Mouse (Mus musculus): ENCODE results near the gene Crygn.

Crygn gene

DNA sequence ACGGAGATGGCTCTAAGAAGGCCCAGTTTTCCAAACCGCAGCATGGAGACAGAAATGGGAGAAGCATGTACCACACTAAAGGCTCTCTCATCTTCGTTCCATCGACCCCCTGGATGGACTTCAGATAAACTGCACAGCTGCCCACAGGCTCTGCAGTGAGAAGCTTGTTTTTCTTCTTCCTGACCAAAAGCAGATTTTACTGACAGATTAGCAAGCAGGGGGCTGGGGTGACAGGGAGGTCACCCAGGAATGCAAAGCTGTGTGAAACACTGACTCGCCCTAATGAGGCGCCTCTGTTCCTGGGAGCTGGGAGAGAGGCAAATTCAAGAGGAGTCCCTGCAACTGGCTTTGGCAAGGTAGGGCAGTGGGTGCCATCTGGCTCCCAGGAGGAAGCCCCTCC is 10.3 kb downstream of the Crygn start:
- DNase-seq (ENCODE audit: low spot score in 2 of 2): no peak

DNA sequence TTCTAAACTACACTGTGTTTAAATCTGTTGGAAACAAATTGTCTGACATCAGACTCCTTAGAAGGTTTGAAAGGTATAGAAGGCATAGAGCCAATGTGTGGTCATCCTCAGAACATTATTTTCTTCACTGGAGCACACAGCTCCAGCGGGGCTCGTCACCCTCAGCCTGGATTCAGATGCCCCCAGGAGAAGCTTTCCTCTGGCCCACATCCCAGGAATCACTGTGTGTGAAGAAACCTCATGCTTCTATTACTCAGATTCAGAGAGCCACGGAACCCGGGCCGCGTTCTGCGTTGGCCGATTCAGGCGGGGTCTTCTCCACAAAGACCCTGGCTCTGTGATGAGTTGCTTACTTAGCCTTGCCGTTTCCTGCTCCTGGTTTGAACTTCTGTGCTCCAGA is 13.9 kb downstream of the Crygn start:
- no peak for DNase-seq (ENCODE audit: low spot score in 2 of 2)

DNA sequence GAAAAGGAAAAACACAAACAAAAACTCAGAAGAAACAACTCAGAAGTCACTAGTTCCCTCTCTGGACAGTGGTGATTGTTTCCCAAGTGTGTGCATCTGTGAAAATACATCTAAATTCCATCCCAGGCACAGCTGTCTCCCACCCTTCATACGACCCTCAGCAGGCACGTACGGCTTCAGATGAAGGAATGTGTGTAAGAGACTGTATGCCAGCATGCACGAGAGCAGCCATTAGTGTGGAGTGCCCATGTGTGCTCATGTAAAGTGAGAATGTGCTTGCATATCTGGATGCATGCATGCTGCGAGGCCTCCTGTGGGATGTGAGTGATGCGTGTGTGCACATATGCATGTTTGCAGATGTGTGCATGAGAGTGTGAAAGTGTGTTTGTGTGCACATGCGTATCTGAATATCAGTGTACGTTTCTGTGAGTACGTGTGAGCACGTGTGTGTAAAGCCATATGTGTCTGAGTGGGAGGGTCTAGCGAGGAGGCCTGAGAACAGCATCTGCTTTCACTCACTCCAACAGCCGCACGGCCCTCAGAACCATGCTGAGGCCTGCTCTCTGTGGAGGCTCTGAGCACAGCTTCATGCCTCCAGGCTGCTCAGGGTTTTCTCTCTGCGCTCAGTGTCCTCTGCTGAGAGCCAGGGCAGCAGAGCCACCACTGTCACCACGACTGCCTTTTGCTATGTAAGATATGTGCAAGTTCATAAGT is 16.5 kb downstream of the Crygn start:
- no peak for DNase-seq (ENCODE audit: low spot score in 2 of 2)

DNA sequence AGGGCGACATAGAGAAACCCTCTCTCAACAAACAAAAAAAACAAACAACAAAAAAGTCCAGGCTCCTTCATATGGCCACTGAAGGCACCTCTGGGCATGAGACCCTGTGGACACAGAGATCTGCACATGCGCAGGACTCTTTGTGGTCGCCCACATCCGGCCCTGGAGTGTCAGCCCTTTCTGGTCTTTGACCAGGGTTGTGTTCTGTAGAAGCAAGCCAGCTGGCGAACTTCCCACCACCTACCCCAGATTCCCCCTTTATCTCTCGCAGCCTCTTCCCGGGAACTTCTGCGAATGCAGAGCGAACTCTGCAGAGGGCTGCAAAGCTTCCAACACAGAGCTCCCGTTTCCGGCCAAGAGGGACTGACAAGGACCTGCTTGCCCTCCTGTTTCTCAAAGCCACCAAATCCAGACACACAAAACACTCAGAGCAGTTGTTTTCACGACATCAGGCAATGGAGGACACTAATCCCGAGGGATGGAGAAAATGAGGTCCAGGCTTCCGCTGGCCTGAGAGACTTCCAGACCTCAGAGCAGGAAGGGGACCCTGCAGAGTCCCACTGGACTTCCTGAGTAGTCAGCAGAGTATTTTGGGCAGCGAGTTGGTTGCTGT is 18.6 kb downstream of the Crygn start:
- DNase-seq (ENCODE audit: low spot score in 2 of 2): peak; percentile 80 to 88

DNA sequence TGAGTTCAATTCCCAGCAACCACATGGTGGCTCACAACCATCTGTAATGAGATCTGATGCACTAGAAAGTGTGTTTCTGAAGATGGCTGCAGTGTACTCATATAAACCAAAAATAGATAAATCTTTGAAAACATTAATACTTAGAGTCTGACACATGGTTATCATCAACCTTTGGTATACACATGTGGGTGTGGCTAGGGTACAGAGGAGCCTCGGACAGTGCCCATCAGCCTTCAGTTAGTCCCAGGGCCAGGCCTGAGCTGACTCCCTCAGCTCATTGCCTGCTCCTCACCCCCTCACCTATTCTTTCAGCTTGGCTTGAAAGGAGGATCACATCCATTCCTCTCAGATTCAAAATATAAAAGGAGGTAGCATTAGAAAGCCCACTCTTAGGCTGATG is 19.3 kb downstream of the Crygn start:
- DNase-seq (ENCODE audit: low spot score in 2 of 2): no peak

DNA sequence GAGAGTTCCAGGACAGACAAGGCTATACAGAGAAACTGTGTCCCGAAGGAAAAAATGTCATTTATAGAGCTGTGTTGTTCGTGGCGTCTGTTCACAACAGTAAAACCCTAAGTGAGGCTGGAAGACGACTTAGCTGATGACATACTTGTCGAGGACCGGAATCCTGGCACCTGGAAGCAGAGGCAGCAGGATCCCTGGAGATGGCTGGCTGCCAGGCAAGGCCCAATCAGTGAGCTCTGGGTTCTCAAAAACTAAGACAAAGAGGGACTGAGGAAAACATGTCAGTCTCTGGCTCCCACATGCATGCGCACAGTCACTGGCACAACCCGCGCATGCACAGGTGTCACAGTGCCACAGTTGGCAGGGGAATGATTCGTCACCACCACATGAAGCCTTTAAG is 20.2 kb downstream of the Crygn start:
- DNase-seq (ENCODE audit: low spot score in 2 of 2): no peak

DNA sequence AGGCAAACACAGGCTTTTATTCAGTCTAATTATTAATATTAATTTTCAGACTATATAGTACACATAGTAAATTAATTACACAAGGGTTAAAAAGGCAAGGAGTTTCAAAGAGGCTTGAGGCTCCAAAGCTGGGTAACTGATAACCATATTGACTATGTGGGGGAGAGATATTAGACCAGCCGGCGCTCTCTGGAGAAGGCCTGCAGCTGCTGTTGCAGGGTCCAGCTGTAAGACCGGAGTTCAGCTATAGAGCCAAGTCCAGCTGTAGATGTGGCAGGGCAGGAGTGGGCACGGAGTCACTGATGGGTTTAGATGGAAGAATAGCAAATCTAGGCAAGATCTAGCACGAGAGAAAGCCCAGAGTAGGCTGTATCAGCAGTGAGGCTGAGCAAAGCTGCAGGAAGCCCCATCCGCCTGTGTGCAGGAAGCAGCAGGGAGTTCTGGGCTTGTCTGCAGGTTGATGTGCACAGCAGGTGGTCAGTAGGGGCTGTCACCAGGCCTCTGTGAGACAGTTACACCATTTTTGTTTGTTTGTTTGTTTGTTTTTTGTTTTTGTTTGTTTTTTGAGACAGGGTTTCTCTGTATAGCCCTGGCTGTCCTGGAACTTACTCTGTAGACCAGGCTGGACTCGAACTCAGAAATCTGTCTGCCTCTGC is 23.9 kb downstream of the Crygn start:
- DNase-seq (ENCODE audit: low spot score in 2 of 2): no peak

DNA sequence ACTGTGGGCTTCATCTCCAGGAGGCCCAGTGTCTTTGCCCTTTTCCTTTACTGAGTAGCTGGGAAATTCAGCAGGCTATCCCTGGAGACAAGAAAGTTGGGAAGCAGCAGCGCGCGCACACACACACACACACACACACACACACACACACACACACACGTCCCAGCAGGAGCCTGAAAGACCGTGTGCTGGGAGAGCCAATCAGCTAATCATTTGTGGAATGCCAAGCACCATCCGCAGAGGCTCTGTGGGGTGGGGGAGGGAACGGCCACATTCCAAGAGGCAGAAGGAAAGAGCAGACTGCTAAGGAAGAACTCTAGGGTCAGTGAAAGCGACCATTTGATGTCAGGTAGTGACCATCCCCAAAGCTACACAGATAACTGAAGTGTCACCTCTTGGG is 24.7 kb downstream of the Crygn start:
- DNase-seq (ENCODE audit: low spot score in 2 of 2): no peak

DNA sequence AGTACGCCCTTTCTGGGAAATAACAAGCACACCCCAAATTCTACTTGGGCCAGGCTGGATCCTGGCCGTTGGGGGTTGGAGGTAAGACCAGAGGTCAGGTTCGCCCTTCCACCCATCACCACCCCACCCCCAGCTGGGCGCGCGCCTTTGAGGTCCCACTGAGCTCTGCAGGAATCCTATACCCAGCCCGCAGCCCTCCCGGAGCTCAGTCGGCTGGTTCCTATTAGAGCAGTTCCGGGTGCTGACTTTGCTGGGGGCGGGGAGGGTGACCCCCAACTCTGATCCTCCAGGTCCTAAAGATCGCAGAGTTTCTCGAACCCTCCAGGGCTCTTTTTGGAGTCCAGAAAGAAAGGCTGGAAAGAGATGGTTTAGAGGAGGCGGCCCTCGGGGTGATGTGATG is 26.8 kb downstream of the Crygn start:
- DNase-seq (ENCODE audit: low spot score in 2 of 2): no peak

DNA sequence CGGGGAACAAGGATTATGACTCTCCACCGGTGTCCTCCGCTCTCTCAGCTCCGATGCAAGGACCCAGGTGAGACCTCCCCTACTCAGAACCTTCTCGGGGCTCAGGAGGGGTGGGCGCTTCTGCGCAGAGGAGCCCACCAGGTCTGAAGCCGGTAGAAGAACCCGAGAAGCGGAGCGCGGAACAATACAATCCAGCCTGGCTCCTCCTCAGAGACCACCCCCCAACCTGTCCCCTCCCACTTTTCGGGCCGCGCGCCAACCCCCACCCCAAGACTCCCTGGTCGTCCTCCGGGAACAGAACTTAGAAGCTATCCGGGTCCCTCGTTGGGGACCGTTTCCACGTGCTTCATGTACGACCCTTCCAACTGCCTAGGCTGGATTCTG is 27.3 kb downstream of the Crygn start, which contains the start of gene Wdr86:
TSS of gene Wdr86 (minus strand) at position 240 of the 384 bp plus-strand sequence.
- DNase-seq (ENCODE audit: low spot score in 2 of 2): no peak

DNA sequence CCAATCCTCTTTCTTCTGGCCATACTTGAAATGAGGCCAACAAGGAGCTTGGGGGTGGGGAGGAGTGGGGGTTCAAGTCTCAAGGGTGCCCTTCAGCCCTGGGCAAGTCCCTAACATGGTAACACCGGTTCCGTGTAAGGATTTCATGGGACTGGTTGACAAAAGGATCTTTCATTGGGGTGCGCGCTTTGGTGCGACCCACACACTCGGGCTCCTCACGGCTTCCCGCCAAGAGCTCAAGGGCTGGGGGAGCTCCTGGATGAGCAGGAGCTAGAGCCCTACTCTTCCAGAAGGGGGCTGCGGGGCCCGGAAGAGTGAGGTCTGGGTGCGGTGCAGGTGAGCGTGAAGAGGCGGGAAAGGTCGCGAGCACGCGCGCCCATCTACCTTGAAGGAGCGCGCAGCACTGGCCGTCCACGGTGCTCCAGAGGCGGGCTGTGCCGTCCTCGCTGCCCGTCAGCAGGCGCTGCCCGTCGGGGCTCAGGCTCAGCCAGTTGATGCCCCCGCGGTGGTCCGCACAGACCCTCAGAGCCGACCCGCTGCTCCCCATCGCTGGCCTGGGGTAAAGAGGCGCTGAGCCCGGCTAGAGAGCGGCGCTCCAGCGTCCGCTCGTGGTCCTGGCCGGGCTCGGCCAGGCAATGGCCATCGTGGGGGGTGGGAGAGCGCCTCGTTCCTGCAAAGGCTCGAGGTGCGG is 27.9 kb downstream of the Crygn start:
- DNase-seq (ENCODE audit: low spot score in 2 of 2): no peak

DNA sequence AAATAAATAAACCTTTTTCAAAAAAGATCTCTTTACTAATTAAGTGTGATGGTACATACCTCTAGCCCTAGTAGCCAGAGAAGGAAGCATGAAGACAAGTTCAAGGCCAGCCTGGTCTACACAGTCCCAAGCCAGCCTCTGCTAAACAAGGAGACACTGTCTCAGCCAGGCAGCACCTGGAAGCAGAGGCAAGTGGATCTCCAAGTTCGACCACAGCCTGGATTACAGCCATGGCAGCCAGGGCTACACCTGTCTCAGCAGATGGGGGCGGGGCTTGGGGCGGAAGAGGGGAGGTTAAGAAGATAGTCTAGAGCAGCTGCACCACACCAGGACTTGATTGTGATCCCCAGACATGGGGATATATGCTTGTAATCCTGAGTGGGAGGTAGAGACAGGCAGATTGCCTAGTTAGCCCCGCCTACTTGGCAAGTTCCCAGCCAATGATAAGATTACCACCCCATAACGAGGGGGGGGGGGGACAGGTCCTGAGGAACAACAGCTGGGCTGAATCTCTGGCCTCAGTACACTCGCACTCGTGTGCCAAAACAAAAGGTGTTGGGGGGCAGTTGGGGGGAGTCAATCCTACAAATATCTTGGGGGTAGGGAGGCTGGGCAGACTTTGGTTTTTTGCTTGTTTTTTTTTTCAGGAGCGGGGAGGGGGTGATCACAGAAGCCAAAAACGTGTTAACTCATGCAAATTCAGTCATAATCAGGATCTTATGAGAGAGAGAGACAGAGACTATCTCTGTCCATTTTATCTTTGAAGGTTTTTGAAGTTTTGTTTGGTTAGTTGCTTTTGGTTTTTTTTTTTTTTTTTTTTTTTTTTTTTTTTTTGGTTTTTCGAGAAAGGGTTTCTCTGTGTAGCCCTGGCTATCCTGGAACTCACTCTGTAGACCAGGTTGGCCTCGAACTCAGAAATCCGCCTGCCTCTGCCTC is 30.6 kb downstream of the Crygn start:
- DNase-seq (ENCODE audit: low spot score in 2 of 2): no peak

DNA sequence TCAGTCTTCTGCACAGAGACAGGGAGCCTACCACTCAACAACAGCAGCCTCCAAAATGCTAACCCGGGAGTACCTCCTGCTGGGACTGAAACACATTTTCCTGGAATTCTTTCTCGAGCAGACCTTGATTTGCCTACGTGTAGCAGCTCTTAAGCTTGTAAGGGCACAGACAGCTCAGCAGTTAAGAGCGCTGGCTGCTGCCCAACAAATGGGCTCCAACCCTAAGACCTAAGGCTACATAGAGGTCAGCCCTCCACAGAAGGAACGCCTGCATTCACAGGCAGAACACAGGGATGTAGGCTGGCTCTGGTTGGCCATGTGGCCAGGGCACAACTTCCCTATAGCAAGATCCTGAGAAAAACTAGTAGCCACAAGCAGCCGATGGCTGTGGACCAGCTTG is 31.9 kb downstream of the Crygn start:
- no peak for DNase-seq (ENCODE audit: low spot score in 2 of 2)

DNA sequence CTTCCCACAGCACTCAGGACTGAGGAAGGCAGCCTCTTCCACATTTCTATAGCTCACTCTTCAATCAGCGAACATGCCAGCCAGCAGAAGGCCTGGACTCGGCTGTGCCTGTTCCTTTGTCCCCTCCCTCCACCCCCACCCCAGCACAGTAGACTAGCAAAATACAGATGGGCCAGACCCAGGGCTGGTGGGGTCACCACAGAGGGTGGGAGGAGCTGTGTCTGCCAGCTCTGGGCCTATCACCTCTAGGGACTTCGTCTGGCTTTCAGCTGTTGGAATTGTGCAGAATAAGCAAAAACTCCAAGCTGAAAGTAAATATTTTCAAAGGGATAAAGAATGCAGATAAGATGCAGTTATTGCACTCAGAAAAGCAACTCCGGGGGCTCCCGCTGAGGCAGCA is 33.0 kb downstream of the Crygn start:
- no peak for DNase-seq (ENCODE audit: low spot score in 2 of 2)

DNA sequence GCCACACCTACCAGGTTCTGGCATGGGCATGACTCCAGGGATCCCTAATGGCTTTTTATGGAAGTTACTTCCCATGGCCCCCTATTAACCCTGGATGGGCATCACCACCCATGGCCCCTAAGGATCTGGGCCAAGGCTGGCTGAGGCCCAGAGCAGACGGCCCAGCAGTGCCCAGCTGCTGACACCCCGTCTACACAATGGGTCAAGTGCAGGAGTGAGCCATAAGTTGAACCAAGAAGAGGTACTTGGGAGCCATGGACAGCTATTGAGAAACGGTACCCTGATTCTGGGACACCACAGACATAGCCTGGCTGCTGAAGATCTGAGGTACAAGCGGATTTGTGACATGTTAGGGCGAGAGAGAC is 33.6 kb downstream of the Crygn start:
- DNase-seq (ENCODE audit: low spot score in 2 of 2): no peak

DNA sequence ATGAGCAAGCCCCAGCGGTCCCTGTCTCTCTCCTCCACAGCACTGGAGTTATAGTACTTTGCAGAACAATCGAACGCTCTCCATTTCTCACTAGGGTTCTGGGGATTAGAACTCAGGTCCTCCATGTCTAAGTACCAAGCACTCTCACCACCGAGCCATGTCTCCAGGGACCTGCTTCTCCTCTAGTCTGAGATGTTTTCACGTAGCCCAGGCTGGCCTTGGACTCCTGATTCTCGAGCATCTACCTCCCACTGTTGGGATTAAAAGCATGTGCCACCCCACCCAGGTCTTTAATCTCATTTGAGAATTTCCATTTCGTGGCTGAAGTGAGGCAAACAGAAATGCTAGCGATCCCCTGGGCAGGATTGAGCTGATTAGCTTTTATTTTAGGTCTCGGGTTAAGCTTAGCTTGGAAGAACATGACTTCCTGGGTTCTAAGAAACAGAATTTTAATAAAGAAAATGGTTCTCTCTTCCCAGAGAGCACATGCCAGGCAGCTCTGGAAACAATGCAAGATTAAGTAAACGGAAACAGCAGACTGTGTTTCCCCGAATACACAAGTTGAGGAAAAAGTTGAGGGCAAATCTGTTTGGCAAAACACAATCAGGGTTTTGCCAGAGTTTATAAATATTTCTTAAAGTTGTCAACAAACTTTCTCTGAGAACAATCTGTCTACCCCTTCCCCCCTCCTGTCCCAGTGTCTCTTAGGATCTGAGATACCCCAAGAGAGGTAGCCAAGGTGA is 34.1 kb downstream of the Crygn start:
- DNase-seq (ENCODE audit: low spot score in 2 of 2): no peak

DNA sequence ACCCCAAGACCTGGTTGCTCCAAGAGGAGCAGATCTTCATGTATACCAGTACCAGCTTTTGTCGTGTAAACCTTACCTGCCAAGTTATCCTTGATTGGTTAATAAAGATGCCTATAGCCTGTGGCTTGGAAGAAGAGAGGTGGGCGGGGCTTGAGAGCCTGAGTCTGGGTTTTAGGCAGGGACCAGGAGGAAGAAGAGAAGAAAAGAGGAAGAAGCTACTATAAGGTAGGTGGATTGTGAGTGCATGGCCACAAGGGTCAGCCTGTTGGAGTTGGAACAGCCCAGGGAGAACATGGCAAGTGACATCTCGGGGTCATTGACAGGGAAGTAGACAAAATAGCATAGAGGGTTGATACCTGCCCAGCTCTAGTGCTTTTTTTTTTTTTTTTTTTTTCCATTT is 38.0 kb downstream of the Crygn start:
- no peak for DNase-seq (ENCODE audit: low spot score in 2 of 2)

DNA sequence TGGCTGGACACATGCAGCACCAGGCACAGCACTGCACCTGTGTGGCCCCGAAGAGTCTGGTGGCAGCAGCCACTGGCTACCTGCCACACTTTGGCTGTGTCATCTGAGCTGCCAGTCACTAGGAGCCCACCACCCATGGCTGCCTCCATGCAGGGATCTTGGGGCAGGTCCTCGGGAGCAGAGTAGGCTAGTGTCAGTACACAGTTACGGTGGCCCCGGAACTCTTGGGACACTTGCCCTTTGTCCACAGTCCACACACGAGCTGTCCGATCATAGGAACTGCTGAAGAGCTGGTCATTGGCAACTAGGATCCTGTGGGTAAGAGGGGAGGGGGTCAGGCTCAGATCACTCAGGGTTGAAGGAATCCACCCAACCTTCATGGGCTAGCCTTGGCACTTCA is 39.7 kb downstream of the Crygn start:
- no peak for DNase-seq (ENCODE audit: low spot score in 2 of 2)

DNA sequence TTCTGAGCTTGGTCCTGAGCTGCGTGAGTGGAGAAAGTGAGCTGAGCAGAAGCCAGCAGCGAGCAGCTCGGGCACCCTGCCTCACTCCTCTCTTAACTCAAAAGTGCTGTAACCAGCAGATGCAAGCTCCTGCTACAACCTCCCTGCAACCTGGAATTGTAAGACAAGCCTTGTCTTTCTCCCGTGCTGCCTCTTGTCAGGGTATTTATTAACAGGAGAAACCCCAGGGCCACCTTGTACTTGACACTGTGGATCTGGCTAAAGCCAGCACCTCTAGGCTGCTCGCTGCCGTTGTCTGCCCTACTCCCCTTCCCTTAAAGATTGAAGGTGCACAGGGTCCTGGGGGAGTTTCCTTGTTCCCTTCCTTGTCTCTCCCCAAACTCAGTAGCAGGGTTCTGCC is 43.8 kb downstream of the Crygn start:
- DNase-seq (ENCODE audit: low spot score in 2 of 2): no peak

DNA sequence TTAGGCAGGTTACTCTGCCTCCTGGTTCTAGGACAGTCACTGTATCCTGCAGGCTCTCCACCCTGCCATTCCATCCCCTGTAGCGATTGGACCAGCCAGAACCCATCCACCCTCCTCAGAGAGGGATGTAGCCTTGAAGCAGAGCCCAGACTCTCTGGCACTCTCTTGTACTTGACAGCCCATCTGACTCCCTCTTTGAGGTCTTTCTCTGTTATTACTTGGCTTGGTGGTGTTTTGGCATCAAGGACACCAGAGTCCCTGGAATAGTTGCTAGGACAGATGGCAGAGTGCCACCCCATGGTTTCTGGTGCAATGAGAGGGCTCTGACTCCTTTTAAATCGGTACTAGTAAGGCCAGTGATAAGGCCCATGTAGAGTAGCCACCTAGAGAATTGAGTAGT is 44.6 kb downstream of the Crygn start:
- DNase-seq (ENCODE audit: low spot score in 2 of 2): no peak

DNA sequence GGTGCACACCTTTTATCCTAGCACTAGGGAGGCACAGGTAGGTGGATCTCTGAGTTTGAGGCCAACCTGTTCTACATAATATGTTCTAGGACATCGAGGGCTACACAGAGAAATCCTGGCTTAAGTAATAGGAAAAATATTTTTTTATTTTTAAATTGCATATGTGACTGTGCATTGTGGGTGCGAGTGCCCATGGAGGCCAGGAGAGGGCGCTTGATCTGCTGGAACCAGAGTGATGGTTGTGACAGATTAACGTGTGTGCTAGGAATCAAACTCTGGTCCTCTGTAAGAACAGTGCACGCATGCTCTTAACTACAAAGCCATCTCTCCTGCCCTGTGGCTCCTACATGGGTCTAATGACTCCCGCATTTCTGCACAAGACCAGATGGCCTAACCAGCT is 46.2 kb downstream of the Crygn start:
- DNase-seq (ENCODE audit: low spot score in 2 of 2): no peak

Data from natural killer cell, adult 2 months (primary cell).